Mouse (Mus musculus) layer of hippocampus, postnatal 36 days (tissue): ENCODE results near the gene Ddx47. TPM values are rescaled to one million over a fixed set of nuclear protein-coding genes. Genes with fewer than 3 reads are reported as not detected.

Experiments used
- DNase-seq, 2 experiments: peaks; one replicate each; pipeline ENCODE4 v3.0.0; 2022
- total RNA-seq, 2 experiments: library from RNA; stranded (reverse); gene quantifications; 2 replicates each; pipeline ENCODE4 v1.2.3; 2021

Ddx47 gene
- total RNA-seq, 2 experiments from 2014 or later, result 51.6 to 58.1 TPM

DNA sequence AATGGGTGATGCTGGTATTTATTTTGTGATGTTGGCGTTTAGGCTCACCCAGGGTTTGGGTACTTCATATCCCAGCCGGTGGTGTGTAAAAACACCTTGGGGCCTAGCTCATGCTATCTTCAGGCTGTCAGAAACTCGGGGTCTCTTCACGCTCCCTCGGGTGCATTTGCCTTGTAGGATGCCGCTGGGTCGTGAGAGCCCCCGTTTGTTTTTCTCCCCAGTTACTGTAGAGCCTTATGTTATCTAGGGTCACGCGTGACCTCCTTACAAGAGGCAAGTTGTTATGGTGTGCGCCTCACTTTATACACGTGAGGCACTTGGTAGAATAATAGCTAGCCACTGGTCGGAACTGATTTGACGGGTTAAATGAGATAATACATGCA is 313 bp downstream of the Ddx47 start:
- no peak for DNase-seq

GRCm38 (mm10) chr6:135017211-135017610 is 5.8 kb downstream of the Ddx47 start:
- DNase-seq, result no peak

- DNase-seq, result no peak
Measured at GRCm38 (mm10) chr6:135019564-135019963, 8.2 kb downstream of the Ddx47 start.

DNA sequence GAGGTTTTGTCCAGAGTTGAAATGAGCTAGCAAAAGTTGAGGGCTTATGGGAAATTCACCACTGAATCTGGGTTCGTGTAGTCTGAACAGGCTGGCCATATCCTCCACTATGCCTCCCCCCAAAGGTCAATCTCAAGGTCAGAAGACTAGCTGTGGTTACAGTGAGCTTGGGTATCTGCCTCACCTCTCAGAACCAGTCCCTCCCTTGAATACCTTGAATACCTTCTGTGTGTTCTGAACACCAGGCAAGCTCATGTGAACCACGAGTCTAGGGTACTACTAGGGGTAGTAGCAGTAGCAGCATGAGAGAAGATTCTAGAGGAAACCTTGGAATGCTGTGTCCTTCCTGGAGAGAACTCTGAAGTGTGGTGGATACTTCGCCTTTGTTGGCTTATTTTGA is 10.2 kb downstream of the Ddx47 start:
- no peak for DNase-seq

- DNase-seq, result no peak
Measured at GRCm38 (mm10) chr6:135023379-135023778, 12.0 kb downstream of the Ddx47 start.

DNA sequence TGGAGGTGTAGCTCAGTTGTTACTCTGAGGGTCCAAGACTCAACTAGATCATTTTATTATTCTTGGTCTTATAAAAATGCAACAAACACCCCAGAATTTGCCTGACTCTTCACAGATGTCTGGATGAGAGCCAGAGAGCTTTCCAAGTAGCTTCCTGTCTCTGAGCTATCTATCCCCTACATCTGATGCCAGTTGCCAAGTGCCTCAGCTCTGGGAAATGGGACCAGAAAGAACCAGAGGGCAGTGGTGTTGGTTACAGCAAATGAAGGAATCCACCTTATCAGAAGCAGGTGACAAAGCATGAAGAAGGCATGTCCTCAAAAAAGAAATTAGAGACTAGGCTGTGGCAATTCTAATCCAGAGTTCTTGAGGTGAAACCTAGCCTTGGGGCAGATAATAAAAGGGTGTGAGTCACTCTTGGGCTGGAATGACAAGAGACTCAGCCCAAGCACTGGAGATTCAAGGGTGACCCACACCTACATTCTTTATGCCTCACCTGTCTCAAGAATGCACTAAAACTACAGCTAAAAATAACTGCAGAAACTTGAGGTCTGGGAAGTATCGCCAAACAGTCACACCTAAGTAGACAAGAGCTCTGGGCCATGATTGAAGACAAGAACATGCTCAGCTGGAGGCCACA is 13.5 kb downstream of the Ddx47 start:
- DNase-seq, result no peak

GRCm38 (mm10) chr6:135026232-135026631 is 14.8 kb downstream of the Ddx47 start:
- DNase-seq, result no peak

- no peak for DNase-seq
Measured at GRCm38 (mm10) chr6:135026755-135027154, 15.3 kb downstream of the Ddx47 start.

GRCm38 (mm10) chr6:135029246-135029645 is 17.8 kb downstream of the Ddx47 start:
- DNase-seq, result no peak

DNA sequence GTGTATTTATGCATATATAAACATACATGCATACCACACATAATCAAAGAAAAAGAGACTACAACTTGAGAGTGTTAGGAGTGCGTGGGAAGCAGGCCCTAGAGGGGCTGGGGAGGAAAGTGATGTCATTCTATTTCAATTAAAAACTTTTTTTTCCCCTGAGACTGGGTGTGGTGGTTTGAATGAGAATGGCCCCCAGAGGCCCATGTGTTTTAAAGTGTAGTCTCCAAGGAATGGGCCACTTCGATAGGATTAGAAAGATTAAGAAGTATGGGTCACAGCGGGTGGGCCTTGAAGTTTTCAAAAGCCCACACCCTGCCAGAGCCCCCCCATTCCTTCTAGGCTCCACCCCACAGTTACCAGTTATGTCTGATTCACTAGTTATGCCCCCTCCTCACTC is 27.3 kb downstream of the Ddx47 start:
- DNase-seq, result no peak

- DNase-seq, result no peak
Measured at GRCm38 (mm10) chr6:135040275-135040871, 29.0 kb downstream of the Ddx47 start.

DNA sequence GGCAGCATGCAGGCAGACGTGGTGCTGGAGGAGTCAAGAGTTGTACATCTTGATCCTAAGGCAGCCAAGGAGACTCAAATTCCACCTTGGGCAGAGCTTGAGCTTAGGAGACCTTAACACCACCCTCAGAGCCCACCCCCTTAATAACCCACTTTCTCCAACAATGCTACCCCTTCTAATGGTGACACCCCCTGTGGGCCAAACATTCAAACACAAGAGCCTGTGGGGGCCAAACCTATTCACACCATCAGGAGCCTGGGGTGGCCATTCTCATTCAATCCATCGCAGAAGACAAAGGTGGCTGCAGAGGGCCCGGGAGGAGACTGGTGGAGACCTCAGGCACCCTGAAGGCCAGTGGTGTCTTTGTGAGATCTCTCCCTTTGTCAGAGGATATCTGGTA is 30.5 kb downstream of the Ddx47 start:
- DNase-seq, result no peak

DNA sequence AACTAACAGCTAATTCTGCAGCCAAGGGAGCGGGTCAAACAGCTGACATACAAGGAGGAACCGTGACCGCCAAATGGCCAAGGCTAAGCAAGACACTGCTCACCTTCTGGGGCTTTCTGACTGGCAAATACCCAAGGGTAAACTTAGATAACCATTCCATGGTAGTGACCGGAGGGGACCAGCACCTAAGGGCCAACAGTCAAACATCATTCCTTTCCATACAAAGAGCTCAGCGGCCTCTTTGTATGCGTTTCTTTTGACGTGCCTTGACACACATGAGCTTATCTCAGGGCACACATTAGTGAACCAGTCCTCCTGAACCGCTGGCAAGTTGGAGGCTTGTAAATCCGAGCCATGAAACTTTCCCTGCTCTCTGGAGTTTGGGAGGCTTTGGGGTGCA is 35.9 kb downstream of the Ddx47 start:
- DNase-seq, result no peak

- DNase-seq, result no peak
Measured at GRCm38 (mm10) chr6:135048509-135048908, 37.1 kb downstream of the Ddx47 start.

GRCm38 (mm10) chr6:135048956-135049355 is 37.5 kb downstream of the Ddx47 start:
- peak in 1 of 2 experiments; percentile 24 for DNase-seq

DNA sequence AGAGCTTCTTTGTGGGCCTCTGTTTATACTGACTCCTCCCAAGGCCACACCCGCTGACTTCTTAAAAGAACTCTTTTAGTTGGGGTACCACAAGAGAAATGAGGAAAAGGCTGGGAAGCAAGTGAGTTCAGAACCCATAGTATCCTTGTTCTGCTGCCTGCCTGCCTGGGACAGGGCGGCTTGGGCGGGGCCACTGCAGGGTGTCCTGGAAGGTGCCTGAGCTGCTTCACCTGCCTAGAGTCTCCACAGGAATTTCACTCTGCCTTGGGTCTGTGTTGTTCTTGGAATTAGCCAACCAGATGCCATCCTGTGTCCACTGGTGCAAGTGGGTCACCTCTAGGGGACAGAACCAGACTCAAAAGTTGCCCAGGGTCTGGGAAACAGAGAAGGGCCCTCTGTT is 42.4 kb downstream of the Ddx47 start:
- DNase-seq, result no peak

DNA sequence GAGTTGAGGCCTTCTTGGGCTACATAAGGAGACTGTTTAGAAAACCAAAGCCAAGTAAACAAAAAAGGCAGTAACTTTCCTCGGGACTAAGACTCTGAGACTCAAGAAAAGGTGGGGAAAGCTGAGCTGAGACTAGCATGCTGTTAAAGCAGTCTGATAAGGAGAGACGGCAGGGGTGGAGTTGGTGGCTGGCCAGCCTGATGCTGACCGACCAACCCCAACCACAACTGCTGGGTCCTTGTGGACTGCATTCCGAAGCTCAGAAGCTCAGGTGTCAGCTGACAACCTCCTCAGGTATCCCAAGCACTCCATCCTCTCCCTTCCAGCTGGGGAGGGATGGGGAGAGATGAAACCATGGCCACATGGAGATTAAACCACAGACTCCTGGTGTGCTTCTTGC is 44.5 kb downstream of the Ddx47 start:
- DNase-seq, result no peak

- DNase-seq, result no peak
Measured at GRCm38 (mm10) chr6:135060728-135061127, 49.3 kb downstream of the Ddx47 start.

DNA sequence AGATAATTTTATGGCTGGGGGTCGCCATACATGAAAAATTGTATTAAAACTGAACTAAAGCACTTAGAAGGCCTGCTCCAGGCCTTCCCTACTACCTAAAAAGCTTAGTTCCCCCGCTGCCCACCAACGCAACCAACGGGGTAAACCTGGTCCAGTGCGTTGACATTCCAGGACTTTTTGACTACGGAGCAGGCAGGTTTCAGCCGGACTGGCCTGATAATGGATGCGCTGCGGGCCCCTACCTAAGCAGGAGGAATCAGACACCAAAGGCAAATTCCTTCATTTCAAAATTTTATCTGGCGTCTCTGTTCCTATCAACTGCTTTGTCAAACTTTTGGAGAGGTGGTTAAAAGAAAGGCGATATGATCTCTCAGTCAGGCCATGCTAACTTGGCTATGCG is 53.2 kb downstream of the Ddx47 start:
- no peak for DNase-seq

DNA sequence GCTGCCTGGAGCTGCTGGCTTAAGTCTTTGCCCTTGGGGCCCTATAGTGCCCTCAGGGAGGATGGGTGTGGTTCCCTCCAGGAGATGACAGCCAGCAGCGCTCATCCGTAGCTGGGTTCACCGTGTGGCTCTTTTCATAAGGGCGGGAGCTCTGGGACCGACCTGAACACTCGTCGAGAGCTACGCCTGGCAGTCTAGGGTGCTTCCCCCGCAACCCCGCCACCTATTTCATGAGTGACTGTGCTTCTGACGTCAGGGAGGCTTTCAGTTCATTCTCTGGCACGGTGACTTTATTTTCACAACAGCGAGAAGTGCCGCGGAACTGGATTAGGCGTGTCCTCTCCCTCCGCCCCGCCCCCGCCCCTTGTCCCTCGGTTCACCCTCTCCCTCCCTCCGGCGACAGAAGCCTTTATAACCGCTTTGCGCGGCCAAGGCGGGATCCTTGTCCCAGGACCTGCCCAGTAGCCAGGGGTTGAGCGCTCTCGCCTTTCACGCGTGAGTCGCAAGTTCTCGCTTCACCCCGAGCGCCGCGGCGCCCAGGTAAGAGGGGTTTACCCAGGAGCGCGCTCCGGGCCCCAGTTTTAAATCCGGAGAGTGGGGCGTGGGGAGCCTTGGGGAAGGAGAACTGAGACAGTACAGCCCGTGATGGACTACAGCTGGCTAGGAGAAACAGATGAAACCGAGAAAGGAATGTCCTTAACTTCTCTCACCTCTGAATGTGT is 54.0 kb downstream of the Ddx47 start, which contains the start of gene Gprc5a:
Gene Gprc5a, plus strand, starts transcription at position 416 of the 722 bp plus-strand sequence.
- DNase-seq, result no peak

- no peak for DNase-seq
Measured at GRCm38 (mm10) chr6:135066795-135067445, 55.5 kb downstream of the Ddx47 start.

DNA sequence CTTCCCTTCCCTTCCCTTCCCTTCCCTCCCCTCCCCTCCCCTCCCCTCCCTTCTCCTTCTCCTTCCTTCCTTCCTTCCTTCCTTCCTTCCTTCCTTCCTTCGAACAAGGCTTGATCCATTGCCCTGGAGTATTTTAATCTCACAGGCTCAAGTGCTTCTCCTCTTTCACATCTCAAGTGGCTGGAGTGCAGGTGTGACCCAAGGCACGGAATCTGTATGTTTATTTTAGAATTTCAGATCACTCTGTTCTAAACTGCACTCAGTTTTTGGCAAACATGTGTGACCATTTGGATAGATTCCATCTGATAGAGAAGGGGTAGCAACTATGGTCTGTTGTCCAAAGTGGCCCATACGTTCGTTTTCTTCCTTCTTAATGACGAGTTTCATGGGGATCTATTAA is 56.8 kb downstream of the Ddx47 start:
- DNase-seq, result no peak

GRCm38 (mm10) chr6:135069856-135070255 is 58.4 kb downstream of the Ddx47 start:
- no peak for DNase-seq
